Mouse (Mus musculus): ENCODE measurements at regions not wholly inside any gene's neighbourhood (a gene's known extent, or its start where the extent isn't known, plus 50 kb on each side); places are given as distances from the start of the nearest gene placed in this dataset.

DNA sequence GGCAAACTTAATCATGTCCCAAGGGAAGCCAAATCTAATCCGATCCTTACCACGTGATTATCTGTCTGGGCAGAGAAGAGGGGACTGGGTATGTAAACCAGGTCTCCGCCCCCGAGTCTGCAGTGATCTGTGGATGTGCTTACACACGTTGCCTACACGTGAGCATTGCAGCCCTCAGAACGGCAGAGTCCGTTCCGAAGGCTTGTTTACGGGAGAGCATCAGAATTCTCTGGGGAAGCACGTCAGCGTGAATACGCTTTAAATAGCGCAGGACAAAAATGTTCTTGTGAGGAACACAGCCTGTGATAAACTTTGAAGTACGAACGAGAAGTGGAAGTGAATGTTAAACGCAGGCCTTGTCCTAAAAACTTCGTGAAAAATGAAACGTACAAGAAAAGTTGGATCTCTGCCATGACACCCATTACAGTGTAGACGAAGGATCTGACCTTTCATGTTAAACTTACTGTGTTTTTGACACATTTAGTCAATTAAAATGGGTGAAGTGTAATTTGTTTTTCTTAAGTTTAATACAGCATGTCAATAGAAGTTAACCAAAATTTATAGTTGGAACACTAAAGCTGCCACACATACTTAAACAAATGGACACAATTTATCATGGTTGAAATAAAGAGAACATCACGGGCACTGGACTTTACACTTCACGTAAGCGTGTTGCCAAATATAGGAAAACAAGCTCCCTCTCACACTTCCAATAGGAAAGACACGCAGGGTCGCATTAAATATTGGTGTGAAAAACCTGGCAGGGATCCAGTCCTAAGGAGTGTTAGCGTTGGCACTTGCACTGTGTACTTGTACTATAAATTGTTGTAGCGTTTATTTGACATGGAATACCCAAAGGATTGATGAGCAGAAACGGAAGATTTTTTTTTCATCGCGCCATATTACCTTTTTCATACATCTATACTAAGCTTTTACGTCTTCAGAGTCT is 106.5 kb upstream of the Hand2 start:
- DNase-seq (ENCODE audit: extremely low spot score in 1 of 2, low spot score in 2 of 2), result no peak
- intact Hi-C loops (cut with DNase I), result no loop called here
- no peak overlapping the region for H3K4me3 ChIP-seq
- TF ChIP-seq CTCF (IDR thresholded peaks at IDR 0.05), result no peak
- no peak overlapping the region for H3K27ac ChIP-seq

DNA sequence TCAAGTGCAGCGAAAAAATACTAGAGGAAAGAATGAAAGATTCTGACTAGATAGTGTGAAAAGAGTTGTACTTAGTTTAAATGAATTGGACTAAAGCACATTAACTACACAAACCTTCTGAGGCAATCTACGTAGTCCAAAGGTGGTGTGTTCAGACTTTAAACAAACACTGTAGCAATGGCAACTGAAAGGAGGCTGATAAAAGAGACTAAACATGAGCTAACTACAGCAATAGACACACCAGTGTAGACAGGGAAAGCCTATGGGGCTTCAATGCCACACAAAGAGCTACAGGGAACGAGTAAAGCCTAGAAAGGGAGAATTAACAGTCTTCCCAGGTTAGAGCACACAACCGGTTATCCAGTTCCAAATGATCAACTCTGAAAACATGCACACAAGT is 90.2 kb upstream of the Hand2 start:
- intact Hi-C loops (cut with DNase I), result no loop called here
- DNase-seq (ENCODE audit: extremely low spot score in 1 of 2, low spot score in 2 of 2), result no peak
- no peak for TF ChIP-seq CTCF (IDR thresholded peaks at IDR 0.05)
- Histone ChIP-seq H3K27ac (no peak overlapping the region), H3K4me3 (no peak overlapping the region)

DNA sequence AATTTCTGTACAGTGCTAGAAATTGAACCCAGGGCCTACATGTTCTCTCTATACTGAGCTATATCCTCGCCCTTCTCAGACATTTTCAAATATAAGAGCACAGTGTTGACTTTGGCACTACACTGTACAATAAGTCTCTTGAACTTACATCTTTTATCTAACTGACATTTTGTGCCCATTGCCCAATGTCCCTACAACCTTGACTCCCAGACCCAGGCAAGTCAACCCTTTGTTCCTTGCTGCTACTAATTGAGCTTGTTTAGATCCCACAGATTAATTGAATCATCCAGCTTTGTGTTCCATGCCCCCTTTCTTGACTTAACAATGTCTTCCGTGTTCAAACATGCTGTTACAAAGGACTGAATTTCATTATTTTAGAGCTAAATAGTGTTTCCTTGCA is 78.5 kb upstream of the Hand2 start:
- Histone ChIP-seq H3K4me3 (no peak overlapping the region), H3K27ac (no peak overlapping the region)
- intact Hi-C loops (cut with DNase I), result no loop called here
- DNase-seq (ENCODE audit: extremely low spot score in 1 of 2, low spot score in 2 of 2), result no peak
- TF ChIP-seq CTCF (IDR thresholded peaks at IDR 0.05), result no peak

DNA sequence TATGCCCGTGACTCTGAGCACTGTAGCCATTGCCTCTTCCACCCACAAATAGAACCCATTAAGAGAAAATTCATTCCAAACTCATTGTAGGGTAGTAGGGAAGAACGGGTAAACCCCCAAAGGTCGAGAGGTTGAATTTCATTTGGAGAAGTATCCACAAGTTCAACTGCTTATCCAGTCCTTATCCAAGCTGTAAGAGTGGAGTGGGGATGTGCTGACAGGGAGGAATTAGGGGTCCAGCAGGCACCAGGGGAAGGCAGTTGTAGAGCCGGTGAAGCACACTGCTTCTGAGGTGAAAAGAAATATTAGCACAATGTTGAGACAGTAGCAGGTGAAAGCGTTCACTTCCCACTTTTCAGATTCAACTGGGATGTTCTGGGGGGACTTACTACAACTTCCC is 71.7 kb upstream of the Hand2 start:
- no peak for TF ChIP-seq CTCF (IDR thresholded peaks at IDR 0.05)
- H3K27ac ChIP-seq, result no peak overlapping the region
- DNase-seq (ENCODE audit: extremely low spot score in 1 of 2, low spot score in 2 of 2), result no peak
- H3K4me3 ChIP-seq, result no peak overlapping the region
- intact Hi-C loops (cut with DNase I), result no loop called here
